Mouse (Mus musculus): Measurements from ENCODE around the gene Ror1. TPM values are rescaled to one million over a fixed set of nuclear protein-coding genes. Genes with fewer than 3 reads are reported as not detected.

The Ror1 gene
- total RNA-seq, 1 experiment: 2.2 TPM

DNA sequence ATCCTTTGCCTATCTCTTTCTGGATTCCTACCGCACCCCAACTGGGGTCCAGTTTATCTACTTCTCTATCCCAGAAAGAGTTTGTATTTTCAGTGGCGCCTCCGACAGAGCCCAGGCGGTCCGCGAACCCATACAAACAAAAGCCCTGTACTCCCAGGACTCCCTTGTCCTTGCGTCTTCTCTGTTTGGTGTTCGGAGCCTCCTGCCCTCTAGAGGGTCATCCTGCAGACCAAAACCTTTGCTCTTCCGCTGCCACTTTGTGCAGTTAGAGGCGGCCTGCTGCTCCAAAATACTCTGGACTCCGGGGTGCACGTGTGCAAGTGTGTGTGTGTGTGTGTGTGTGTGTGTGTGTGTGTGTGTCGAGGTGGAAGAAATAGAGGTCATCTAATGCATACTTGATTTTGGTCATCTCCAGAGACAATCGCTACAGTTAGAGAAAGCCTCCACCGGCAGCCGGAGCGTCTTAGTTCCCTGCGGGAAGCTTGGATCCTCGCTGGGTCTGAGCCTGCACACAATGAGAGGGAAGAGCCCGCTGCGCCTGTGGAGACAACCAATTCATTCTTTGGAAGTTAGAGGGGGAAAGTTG, 1.1 kb downstream of the Ror1 start:
- Histone ChIP-seq H3K27ac (ENCODE audit: insufficient read depth, low read depth, low read length, poor library complexity, severe bottlenecking) (no peak overlapping the region), H3K36me3 (ENCODE audit: control insufficient read depth, insufficient read depth, low read length, poor library complexity, severe bottlenecking) (no peaks in the 10 kb centered on the region), H3K9ac (ENCODE audit: insufficient read depth, low read depth, low read length, poor library complexity, severe bottlenecking) (no peak overlapping the region), H3K9me3 (ENCODE audit: control insufficient read depth, insufficient read depth, low read depth, low read length) (no peaks in the 10 kb centered on the region), H3K4me3 (ENCODE audit: insufficient read depth in 1 of 2, low read depth in 1 of 2, low read length in 2 of 2, poor library complexity in 1 of 2, severe bottlenecking in 1 of 2) (peak overlapping the region; percentile 66 to 89), H3K4me1 (ENCODE audit: control insufficient read depth in 2 of 2, insufficient read depth in 2 of 2, low read length in 2 of 2, poor library complexity in 1 of 2) (peaks cover 0 to 9% of the 10 kb centered on the region in 2 experiments; a peak in 2 of 4 replicates)
- in situ Hi-C loops (cut with MboI; ENCODE audit: low sequenced_read_pairs in 2 of 2, unreplicated experiment in 2 of 2): no loop called here
- no peak for TF ChIP-seq ZC3H11A (IDR thresholded peaks at IDR 0.05; ENCODE audit: borderline replicate concordance, low read depth, low read length)
- TF ChIP-seq MAFK (IDR thresholded peaks at IDR 0.05; ENCODE audit: insufficient read depth, low read depth, low read length): no peak
- no peak for TF ChIP-seq CHD2 (IDR thresholded peaks at IDR 0.05; ENCODE audit: low read depth, low read length)
- TF ChIP-seq ZNF384 (IDR thresholded peaks at IDR 0.05; ENCODE audit: low read depth, low read length): no peak
- no peak for TF ChIP-seq HCFC1 (IDR thresholded peaks at IDR 0.05; ENCODE audit: borderline replicate concordance, insufficient read depth, low read length)
- DNase-seq (ENCODE audit: low read depth, low spot score): peak; percentile 36

DNA sequence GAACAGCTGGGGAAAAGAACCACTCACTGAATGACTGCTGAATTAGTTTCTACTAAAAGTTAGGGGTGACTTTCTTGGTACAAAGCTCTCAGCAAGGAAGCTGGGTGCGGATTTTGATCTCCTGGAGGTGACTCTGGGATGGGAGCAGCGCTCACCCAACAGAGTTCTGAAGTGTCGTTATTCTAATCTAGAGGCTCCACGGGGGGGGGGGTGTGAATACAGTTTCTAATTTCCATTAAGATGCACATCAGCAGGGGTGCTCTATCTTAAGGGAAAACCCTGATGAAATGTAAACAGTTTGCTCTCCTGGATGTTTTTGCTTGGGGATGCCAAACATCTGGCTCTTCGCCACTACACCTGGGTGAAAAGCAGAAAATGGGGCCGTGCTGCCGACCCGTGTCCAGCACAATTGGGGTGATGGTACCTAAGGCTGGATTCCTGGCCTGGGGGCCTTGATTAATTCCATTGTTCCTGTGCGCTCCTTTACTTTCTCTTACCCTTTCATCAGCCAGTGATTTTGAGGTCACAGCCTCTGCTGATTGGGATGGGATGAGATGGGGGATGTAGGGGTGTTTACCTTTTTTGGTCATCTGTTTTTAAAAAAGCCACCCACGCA, 1.9 kb downstream of the Ror1 start:
- in situ Hi-C loops (cut with MboI; ENCODE audit: low sequenced_read_pairs in 2 of 2, unreplicated experiment in 2 of 2): no loop called here
- peak; percentile 79 for DNase-seq (ENCODE audit: low read depth, low spot score)
- Histone ChIP-seq H3K9me3 (ENCODE audit: control insufficient read depth, insufficient read depth, low read depth, low read length) (no peaks in the 10 kb centered on the region), H3K4me3 (ENCODE audit: insufficient read depth in 1 of 2, low read depth in 1 of 2, low read length in 2 of 2, poor library complexity in 1 of 2, severe bottlenecking in 1 of 2) (no peak overlapping the region; a peak in 1 of 4 replicates), H3K9ac (ENCODE audit: insufficient read depth, low read depth, low read length, poor library complexity, severe bottlenecking) (no peak overlapping the region), H3K27ac (ENCODE audit: insufficient read depth, low read depth, low read length, poor library complexity, severe bottlenecking) (0 out of 2 replicates have a peak overlapping the region, but pooled peaks have one; percentile 8), H3K4me1 (ENCODE audit: control insufficient read depth in 2 of 2, insufficient read depth in 2 of 2, low read length in 2 of 2, poor library complexity in 1 of 2) (peaks cover 0 to 9% of the 10 kb centered on the region in 2 experiments; a peak in 2 of 4 replicates), H3K36me3 (ENCODE audit: control insufficient read depth, insufficient read depth, low read length, poor library complexity, severe bottlenecking) (no peaks in the 10 kb centered on the region)
- TF ChIP-seq CHD2 (IDR thresholded peaks at IDR 0.05; ENCODE audit: low read depth, low read length) (no peak), MAFK (IDR thresholded peaks at IDR 0.05; ENCODE audit: insufficient read depth, low read depth, low read length) (no peak), HCFC1 (IDR thresholded peaks at IDR 0.05; ENCODE audit: borderline replicate concordance, insufficient read depth, low read length) (no peak), ZC3H11A (IDR thresholded peaks at IDR 0.05; ENCODE audit: borderline replicate concordance, low read depth, low read length) (no peak), ZNF384 (IDR thresholded peaks at IDR 0.05; ENCODE audit: low read depth, low read length) (no peak)

DNA sequence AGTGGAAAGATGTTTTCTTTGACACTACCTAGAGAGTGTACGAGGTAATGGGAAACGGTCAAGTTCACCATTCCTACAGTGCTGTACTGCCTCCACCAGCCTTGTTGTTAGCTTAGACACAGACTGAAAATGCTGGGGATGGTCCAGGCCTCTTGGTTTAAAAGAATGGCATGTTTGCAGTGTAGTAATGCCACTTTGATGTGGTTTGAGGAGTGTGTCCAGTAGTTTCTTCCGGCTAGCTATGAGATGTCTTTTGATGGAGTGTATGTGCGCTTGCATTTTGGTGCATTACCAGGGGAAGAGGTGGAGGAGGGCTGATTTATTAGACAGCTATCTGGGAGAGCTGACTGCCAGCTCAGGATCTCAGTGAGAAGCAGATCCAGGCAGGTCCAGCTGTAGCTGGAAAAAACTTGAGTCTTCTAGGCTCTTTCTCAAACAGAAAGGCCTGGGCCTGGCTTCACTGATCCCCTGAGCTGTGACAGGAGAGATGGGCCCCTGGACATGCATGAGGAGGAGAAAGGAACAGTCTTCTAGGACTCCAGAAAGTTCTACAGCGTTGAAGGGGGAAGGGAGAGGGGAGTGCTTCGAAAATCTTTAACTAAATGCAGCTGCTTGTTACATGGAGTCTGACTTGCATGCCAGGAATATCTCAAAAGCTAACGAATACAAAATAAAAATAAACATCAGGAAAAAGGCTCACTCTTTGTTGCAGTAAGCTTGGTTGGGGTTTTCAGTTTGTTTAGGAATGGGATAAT, 5.7 kb downstream of the Ror1 start:
- H3K36me3 ChIP-seq (ENCODE audit: control insufficient read depth, insufficient read depth, low read length, poor library complexity, severe bottlenecking): no peaks in the 10 kb centered on the region
- TF ChIP-seq HCFC1 (IDR thresholded peaks at IDR 0.05; ENCODE audit: borderline replicate concordance, insufficient read depth, low read length): no peak
- no peak for TF ChIP-seq MAFK (IDR thresholded peaks at IDR 0.05; ENCODE audit: insufficient read depth, low read depth, low read length)
- in situ Hi-C loops (cut with MboI; ENCODE audit: low sequenced_read_pairs in 2 of 2, unreplicated experiment in 2 of 2): no loop called here
- no peak overlapping the region for H3K4me3 ChIP-seq (ENCODE audit: insufficient read depth in 1 of 2, low read depth in 1 of 2, low read length in 2 of 2, poor library complexity in 1 of 2, severe bottlenecking in 1 of 2)
- no peak overlapping the region for H3K9ac ChIP-seq (ENCODE audit: insufficient read depth, low read depth, low read length, poor library complexity, severe bottlenecking)
- no peaks in the 10 kb centered on the region for H3K9me3 ChIP-seq (ENCODE audit: control insufficient read depth, insufficient read depth, low read depth, low read length)
- peaks cover 0 to 9% of the 10 kb centered on the region in 2 experiments; a peak in 2 of 4 replicates for H3K4me1 ChIP-seq (ENCODE audit: control insufficient read depth in 2 of 2, insufficient read depth in 2 of 2, low read length in 2 of 2, poor library complexity in 1 of 2)
- H3K27ac ChIP-seq (ENCODE audit: insufficient read depth, low read depth, low read length, poor library complexity, severe bottlenecking): no peak overlapping the region
- DNase-seq (ENCODE audit: low read depth, low spot score): no peak

DNA sequence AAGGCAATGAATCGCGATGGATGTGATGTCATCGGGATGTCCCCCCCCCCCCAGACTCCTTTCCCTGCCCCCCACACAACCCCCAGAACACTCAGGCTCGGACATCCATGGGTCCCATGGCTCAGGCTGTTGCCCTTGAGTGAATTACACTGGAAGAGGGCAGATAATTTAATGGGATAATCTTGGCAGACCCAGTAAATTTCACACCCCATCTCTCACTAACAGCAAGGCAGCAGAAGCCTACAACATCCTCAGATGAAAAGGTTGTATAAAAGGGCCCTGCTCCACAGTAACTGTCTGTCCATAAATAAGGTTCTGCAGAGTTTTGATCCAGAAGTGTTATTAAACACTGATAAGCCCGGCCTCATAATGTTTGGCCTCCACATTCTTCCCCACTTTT, 6.3 kb downstream of the Ror1 start:
- in situ Hi-C loops (cut with MboI; ENCODE audit: low sequenced_read_pairs in 2 of 2, unreplicated experiment in 2 of 2): no loop called here
- no peak overlapping the region for H3K9ac ChIP-seq (ENCODE audit: insufficient read depth, low read depth, low read length, poor library complexity, severe bottlenecking)
- TF ChIP-seq MAFK (IDR thresholded peaks at IDR 0.05; ENCODE audit: insufficient read depth, low read depth, low read length) (no peak), CHD2 (IDR thresholded peaks at IDR 0.05; ENCODE audit: low read depth, low read length) (no peak), ZC3H11A (IDR thresholded peaks at IDR 0.05; ENCODE audit: borderline replicate concordance, low read depth, low read length) (no peak)
- no peak overlapping the region for H3K27ac ChIP-seq (ENCODE audit: insufficient read depth, low read depth, low read length, poor library complexity, severe bottlenecking)
- H3K36me3 ChIP-seq (ENCODE audit: control insufficient read depth, insufficient read depth, low read length, poor library complexity, severe bottlenecking): no peaks in the 10 kb centered on the region
- peaks cover 0 to 9% of the 10 kb centered on the region in 2 experiments; a peak in 2 of 4 replicates for H3K4me1 ChIP-seq (ENCODE audit: control insufficient read depth in 2 of 2, insufficient read depth in 2 of 2, low read length in 2 of 2, poor library complexity in 1 of 2)
- DNase-seq (ENCODE audit: low read depth, low spot score): no peak
- H3K4me3 ChIP-seq (ENCODE audit: insufficient read depth in 1 of 2, low read depth in 1 of 2, low read length in 2 of 2, poor library complexity in 1 of 2, severe bottlenecking in 1 of 2): no peak overlapping the region
- no peaks in the 10 kb centered on the region for H3K9me3 ChIP-seq (ENCODE audit: control insufficient read depth, insufficient read depth, low read depth, low read length)
